12 mouse cellular contexts compared by ENCODE assay signal in genomic region chr10:83143049-83143448, GRCm38 (mm10).
DNase-seq lines count a peak whose midpoint lies in the region; ATAC-seq and TF ChIP-seq lines count a peak whose summit lies in the region.
"Had no signal": no experiment of that assay in that cellular context is flagged by ENCODE, and none has a peak within 500 bp of the region (broad histone marks: within the 10 kb centered on the region; RNA-seq: fewer than 3 reads in every experiment).

No protein-coding gene starts in this region.

- no peak overlapping the region for H3K4me3 ChIP-seq in cerebellum, adult 2 months (replicated peaks; ENCODE audit: insufficient read depth, low read depth, low read length)
- H3K4me3 ChIP-seq in liver, postnatal 0 days (ENCODE audit: low read depth, low read length) = no peak overlapping the region
- H3K4me3 ChIP-seq: embryonic facial prominence, embryonic 10.5 days; gastrocnemius, adult 2 months had no signal

- 0 out of 2 replicates have a peak overlapping the region, but pooled peaks have one; percentile 36 for H3K27ac ChIP-seq in cerebellum, adult 2 months (ENCODE audit: insufficient read depth, low read length)
- no peak overlapping the region for H3K27ac ChIP-seq in liver, postnatal 0 days (ENCODE audit: low read depth)
- H3K27ac ChIP-seq: embryonic facial prominence, embryonic 10.5 days; gastrocnemius, adult 2 months had no signal

- H3K4me1 ChIP-seq in cerebellum, adult 2 months (ENCODE audit: control insufficient read depth, insufficient read depth, low read length) = peaks cover 11% of the 10 kb centered on the region
- no peaks in the 10 kb centered on the region for H3K4me1 ChIP-seq in liver, postnatal 0 days (ENCODE audit: insufficient read depth)

- H3K27me3 ChIP-seq in cerebellum, adult 2 months (ENCODE audit: control insufficient read depth, insufficient read depth, low read length) = no peaks in the 10 kb centered on the region
- H3K27me3 ChIP-seq in liver, postnatal 0 days (ENCODE audit: insufficient read depth, low read length) = no peaks in the 10 kb centered on the region

- ATAC-seq in liver, postnatal 0 days = no peak

- TF ChIP-seq EP300 in liver, postnatal 0 days (IDR thresholded peaks at IDR 0.05; ENCODE audit: low read depth) = no peak

- no peak for TF ChIP-seq CTCF in brain, embryonic 14.5 days (IDR thresholded peaks at IDR 0.05; ENCODE audit: borderline replicate concordance, extremely low read depth, insufficient read depth, insufficient read length)
- TF ChIP-seq CTCF in cerebellum, adult 2 months (IDR thresholded peaks at IDR 0.05; ENCODE audit: borderline replicate concordance, insufficient read depth, low read depth, low read length) = no peak
- no peak for TF ChIP-seq CTCF in liver, postnatal 0 days (IDR thresholded peaks at IDR 0.05; ENCODE audit: low read depth)

- H3K9ac ChIP-seq in liver, postnatal 0 days (replicated peaks) = no peak overlapping the region

- WGBS in cerebellum, adult 2 months = 22% methylated on average over 10 of the region's 10 CpGs
- WGBS in liver, postnatal 0 days (ENCODE audit: insufficient replicate concordance) = 85% methylated on average over 10 of the region's 10 CpGs

- TF ChIP-seq POLR2A in brain, embryonic 14.5 days (IDR thresholded peaks at IDR 0.05; ENCODE audit: borderline replicate concordance, extremely low read depth, insufficient read depth, insufficient read length, poor library complexity, severe bottlenecking) = no peak
- TF ChIP-seq POLR2A in cerebellum, adult 2 months (IDR thresholded peaks at IDR 0.05; ENCODE audit: borderline replicate concordance, insufficient read depth, low read length) = no peak

- no peaks in the 10 kb centered on the region for H3K9me3 ChIP-seq in liver, postnatal 0 days (ENCODE audit: low read length)
- H3K9me3 ChIP-seq: embryonic facial prominence, embryonic 10.5 days had no signal

- peak; percentile 47 for DNase-seq in layer of hippocampus, adult 11-12 months (ENCODE audit: low spot score)
- no peak for DNase-seq in layer of hippocampus, adult 9-10 months (ENCODE audit: low spot score)
- DNase-seq in brain, embryonic 14.5 days (ENCODE audit: low read depth) = peak; percentile 62
- DNase-seq in cerebellum, adult 2 months = peak; percentile 65 to 80
- DNase-seq in layer of hippocampus, postnatal 36 days = peak; percentile 41 to 46
- DNase-seq in liver, postnatal 0 days = no peak
- no peak for DNase-seq in spleen, adult 12 weeks (ENCODE audit: low spot score)
- DNase-seq in urinary bladder, postnatal 14 days (ENCODE audit: low spot score) = no peak
- DNase-seq: adrenal gland, adult 8-10 months; gastrocnemius, adult 2 months; kidney, adult 9 months had no signal

- H3K36me3 ChIP-seq in liver, postnatal 0 days (replicated peaks; ENCODE audit: insufficient read depth, low read length) = no peaks in the 10 kb centered on the region
- H3K36me3 ChIP-seq: embryonic facial prominence, embryonic 10.5 days had no signal

- H3K4me2 ChIP-seq in liver, postnatal 0 days (ENCODE audit: low read depth, low read length) = no peak overlapping the region

Comparison
In these comparisons a context has a peak if more than half of its experiments do, and no peak if none do; other contexts are left out.
1. DNase-seq: peak in layer of hippocampus, adult 11-12 months (single experiment), brain, embryonic 14.5 days (single experiment), cerebellum, adult 2 months (2 of 2) and layer of hippocampus, postnatal 36 days (2 of 2); none in layer of hippocampus, adult 9-10 months (single experiment), liver, postnatal 0 days (single experiment), spleen, adult 12 weeks (single experiment) and urinary bladder, postnatal 14 days (single experiment).